Mouse (Mus musculus) embryonic fibroblast, embryonic 13.5 days (primary cell): Measurements from ENCODE around the gene Gm20479.

Experiments used
- CTCF ChIP-seq: IDR thresholded peaks from 2 replicates; pipeline ENCODE4 v1.5.1; 2011; ENCODE audit warnings: mild to moderate bottlenecking, control low read depth, low read length, moderate library complexity, borderline replicate concordance; ENCODE audit not compliant: insufficient read depth
- POLR2A ChIP-seq: IDR thresholded peaks from 2 replicates; pipeline ENCODE4 v1.6.1; 2011; ENCODE audit warnings: low read depth, mild to moderate bottlenecking, control low read depth, low read length, moderate library complexity

DNA sequence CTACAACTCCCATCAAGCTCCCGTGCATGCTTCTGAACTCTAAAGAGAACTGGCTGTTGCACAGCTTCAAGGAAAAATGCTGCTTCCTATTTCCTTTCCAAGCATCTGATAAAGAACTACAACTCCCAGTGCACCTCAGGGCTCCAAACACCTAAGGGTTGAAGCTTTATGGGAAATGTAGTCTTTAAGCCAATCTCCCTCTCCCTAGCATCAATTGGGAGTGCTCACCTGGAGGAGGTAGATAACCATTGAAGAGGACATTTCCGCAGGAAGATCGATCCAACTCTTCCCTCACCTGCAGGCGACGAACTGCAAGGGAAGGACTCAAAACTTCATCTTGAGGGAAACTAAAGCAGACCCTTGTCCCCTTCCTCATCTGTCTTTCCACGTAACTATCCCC lies 3.1 kb downstream of the Gm20479 start:
- TF ChIP-seq CTCF: no peak
- TF ChIP-seq POLR2A: no peak
